Mouse (Mus musculus): ENCODE results near the gene Zkscan14.

Zkscan14 gene

DNA sequence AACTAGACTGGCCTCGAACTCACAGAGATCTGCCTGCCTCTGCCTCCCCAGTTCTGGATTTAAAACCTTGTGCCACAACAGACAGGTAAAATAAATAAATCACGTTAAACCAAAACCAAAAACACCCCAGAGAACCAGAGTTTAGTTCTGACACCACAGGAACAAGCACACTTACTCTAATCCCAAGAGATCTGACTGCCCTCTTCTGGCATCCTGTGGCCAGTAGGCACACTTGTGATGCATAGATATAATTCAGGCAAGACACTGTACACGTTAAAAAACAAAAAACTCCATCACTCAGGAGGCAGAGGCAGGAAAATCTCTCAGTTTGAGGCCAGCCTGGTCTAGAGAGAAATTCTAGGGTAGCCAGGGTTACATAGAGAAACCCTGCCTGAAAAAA lies 778 bp upstream of the Zkscan14 start:
- no peak for DNase-seq (ENCODE audit: low spot score in 2 of 2)

DNA sequence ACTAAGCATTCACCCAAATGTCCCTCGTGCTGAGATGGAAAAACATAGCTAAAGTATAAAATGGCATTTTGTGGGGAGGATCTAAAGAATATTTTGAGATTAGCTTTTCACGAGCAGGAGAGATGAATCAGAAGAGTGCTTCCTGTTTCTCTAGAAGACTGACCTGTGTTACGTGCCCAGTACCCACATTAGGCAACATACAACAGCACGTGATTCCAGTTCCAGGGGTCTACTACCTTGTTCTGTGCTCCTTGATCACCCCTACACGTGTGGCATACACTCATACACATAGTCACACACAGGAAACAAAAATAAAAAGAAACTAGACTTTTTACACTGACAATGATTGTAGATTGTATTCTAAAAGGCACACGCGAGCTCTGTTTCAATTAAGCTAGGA lies 1.3 kb downstream of the Zkscan14 start:
- DNase-seq (ENCODE audit: low spot score in 2 of 2) = no peak

DNA sequence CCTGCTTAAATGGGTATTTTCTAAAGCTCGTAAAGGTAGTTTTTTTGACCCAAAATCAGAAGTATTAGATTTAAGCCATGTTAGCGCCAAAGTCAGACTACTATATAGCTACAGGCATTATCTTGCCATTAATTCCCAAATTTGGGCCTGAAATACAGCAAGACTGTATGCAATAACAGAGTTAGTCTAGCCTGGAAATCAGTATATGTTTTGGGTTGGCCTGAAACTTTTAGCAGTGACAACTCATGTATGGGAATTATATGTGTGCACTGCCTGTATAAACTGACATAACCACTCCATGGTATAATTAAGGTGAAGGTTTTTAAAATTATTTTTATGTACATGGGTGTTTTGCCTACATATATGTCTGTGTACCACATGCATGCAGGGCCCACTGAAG lies 9.7 kb downstream of the Zkscan14 start, which contains the start of gene Atp5j2:
Gene Atp5j2 (minus strand): TSS at position 101 of the 400 bp plus-strand sequence.
- DNase-seq (ENCODE audit: low spot score in 2 of 2) = no peak

DNA sequence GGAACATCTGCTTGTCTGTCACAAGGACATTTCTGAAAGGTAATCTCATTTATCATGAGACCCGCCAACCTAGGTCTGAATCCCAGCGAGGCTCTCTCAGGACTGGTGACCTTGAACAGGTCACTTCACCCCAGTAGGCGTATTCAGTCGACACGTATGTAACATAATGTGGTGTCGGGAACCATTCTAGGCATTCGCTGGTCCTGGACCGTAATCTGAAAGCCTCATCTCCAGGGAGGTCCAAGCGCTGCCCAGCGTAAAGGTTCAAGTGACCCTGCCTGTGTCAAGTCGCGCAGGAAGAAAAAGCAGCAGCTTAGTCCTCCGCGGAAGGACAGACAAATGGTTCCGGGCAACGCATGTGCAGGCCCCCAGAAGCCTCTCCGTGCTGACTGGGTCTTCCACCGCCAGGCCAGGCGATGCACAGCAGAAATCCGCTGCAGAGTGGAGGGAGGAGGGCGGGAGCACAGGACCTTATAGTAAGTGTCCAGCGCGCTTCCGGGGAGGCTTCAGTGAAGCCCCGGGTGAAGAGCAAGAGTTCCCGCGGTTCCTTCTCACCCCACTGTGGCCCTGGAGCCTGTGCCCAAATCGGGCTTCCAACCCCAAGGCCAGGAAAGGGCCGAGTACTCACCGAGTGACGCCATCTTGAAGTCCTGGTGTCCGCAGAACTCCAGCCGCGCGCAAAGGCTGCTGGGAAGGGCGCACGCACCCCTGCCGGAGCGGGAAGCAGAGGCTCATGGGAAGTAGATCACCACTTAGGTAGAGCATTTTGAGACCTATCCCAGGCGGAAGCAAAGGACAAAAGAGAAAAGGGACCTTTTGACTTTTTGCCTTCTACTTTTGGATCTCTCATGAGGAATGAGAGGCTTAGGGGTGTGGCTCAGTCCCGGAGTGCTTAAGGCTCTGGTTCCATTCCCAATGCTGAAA lies 10.5 kb downstream of the Zkscan14 start:
- DNase-seq (ENCODE audit: low spot score in 2 of 2) = peak; percentile 84 to 86

DNA sequence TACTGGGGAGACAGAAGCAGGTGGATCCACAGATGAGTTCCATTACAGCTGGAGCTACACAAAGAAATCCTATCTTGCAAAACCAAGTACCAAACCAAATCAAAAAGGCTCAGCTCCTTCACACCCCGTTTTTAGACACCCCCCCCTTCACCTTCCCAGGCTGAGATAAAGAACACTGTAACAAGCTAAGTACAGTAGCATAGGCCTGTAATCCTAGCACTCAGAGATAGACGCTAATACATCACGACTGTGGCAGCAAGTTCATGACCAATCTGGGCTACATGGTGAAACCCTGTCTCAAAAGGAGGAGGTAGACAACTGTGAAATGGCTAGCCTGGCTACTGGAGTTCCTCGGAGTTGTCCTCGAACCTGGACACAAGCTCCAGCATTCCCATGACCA lies 11.3 kb downstream of the Zkscan14 start:
- DNase-seq (ENCODE audit: low spot score in 2 of 2) = no peak

DNA sequence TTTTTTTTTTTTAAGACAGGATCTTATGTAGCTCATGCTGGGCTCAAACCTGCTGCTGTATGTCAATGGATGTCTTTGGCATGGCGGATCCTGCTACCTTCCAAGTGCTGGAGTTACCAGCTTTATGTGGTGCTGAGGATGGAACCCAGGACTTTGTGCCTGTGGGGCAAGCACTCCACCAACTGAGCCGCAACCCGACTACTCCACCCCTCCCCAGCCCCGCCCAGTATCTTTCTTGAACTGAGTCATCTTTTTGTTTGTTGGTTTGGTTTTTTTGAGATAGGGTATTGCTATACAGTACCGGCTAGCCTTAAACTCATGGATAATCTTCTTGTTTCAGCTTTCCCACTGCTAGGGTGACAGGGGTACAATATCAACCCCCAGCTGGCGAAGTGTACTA lies 12.3 kb downstream of the Zkscan14 start:
- no peak for DNase-seq (ENCODE audit: low spot score in 2 of 2)

DNA sequence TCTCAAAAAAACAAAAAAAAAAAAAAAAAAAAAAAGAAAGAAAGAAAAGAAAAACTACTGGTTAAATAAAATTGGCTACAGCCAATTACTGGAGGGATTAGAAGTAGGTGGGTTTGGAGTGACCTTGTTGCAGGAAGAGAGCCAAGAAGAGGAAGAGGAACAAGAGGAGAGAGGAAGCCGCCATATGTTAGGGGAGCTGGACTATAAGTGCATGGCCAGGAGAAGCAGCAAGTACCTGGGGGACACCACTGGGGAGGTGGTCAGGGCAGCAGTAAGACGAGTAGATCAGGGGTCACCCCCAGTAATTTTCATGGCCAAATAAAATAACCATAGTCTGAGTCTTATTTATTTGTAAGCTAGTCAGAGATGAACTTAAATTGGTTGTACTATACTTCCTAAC lies 16.4 kb downstream of the Zkscan14 start:
- DNase-seq (ENCODE audit: low spot score in 2 of 2) = no peak

DNA sequence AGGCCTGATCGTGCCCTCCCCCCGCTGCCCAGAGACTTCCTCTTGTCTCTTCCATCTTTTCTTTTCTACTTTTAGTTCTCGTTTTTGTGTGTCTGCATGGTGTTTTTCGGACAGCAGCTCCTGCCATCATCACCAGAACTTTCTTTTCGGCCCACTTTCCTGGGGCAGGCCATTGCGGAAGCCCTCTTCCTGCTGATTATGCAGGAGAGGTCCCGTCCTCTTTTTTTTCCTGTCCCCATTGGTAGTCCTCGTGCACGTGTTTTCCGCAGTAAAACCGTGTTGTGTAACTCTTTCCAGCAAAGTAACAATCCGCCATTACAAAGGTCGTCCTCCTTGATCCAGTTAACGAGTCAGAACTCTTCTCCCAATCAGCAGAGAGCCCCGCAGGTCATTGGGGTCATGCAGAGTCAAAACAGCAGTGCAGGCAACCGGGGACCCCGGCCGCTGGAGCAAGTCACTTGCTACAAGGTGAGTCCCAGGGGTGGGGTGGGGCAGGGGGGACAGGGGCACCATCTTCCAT lies 23.1 kb downstream of the Zkscan14 start:
- DNase-seq (ENCODE audit: low spot score in 2 of 2) = no peak

DNA sequence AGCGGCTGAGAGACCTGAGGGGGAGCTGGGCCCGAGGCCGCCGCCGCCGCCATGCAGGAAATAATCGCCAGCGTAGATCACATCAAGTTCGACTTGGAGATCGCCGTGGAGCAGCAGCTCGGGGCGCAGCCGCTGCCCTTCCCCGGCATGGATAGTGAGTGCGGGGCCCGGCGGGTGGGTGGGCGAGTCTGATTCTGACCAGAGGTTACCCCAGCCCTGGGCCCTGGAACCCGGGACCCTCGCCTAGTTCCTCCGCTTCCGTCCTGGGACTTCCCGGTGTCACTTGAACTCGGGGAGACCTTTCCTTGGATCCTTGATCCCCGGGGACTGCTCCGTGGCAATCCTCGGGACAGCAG lies 34.4 kb downstream of the Zkscan14 start:
- no peak for DNase-seq (ENCODE audit: low spot score in 2 of 2)

DNA sequence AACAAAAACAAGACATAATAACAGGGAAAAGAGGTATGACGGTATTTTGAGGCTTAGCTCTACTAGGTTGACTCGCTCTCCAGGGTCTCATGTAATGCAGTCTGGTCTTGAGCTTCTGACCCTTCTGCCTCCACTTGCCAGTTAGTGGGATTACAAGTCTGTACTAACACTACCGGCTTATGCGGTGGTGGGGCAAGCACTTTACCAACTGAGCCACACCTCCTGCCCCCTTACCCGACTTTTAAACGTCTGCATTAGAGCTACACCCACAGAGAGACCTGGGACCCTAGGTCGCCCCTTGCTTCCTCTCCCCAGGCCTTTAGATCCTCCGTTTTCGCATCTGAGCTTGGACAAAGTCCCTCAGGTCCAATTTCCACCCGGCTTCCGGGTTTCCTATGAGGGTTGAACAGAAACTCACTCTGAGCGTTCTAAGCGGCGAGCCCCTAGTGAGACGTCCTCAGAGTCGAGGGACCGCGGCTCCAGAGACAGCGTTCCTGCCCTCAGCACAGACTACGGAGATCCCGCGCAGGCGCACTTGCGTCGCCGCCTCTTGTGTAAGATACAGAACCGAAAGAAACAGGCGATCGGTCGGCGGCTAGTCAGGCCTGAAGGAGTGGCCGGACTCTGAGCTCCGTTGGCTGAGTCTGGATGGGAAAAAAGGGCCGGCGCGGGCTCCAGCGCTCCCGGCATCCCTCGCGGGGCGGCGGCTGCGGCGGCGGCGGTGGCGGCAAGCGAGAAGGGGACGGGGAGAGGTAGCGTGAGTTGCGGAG lies 34.9 kb downstream of the Zkscan14 start, which contains the start of the genes Ptcd1 and Cpsf4:
Gene Ptcd1 (minus strand): TSS at position 573 of the 770 bp plus-strand sequence.
Gene Cpsf4 (plus strand): TSS at position 678 of the 770 bp plus-strand sequence.
- DNase-seq (ENCODE audit: low spot score in 2 of 2) = peak; percentile 97

DNA sequence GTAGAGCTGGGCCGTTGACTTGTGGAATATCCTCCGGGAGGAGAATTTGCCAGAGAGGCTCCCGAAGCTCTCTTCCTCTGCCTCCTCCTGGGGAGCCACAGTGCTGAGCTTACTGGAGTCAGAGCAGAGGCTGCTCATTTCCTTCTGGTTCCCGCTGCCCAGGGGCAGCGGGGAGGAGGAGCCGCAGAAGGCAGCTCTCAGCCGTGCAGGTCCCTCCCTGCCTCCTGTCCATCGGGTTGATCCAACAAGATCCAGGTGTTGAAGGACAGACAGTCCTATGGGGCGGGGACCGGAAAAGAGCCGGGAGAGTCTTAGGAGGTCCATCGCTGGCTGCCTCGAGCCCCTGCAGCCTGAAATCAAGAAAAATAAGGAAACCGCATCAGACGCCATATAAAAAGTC lies 36.5 kb downstream of the Zkscan14 start:
- no peak for DNase-seq (ENCODE audit: low spot score in 2 of 2)

DNA sequence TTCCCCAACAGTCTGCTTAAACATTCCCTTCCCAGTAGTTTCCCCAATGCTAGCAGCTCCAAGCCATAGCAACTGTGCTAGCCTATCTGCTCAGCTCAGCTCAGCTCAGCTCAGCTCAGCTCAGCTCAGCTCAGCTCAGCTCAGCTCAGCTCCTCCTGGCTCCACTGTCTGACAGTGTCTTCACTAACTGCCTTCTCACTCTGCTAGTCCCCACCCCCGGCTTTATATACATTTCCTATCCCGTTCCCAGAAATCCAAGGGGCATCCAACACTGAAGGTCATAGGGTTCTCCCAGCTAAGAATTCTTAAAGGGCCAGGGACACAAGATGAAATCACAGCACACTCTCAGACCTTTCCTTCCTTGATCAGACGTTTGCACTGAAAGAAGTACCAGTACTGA lies 37.0 kb downstream of the Zkscan14 start:
- no peak for DNase-seq (ENCODE audit: low spot score in 2 of 2)

DNA sequence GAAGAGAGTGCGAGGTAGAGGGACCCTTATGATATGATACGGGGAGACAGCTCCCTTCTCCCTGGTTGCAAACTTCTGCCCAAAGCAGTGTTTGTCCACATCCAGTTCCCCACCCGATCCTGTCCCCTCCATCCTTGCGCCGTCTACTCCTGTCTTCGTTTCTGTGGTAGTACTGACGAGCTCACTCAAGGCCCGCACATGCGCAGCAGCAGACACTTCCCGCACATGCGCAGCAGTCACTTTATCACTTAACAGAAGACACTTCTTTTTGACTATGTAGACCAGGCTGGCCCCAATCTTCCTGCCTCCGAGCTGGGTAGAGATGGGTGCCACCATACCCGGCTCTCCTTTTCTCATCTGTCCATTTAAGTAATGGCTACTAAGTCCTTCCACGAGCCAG lies 40.3 kb downstream of the Zkscan14 start:
- no peak for DNase-seq (ENCODE audit: low spot score in 2 of 2)

DNA sequence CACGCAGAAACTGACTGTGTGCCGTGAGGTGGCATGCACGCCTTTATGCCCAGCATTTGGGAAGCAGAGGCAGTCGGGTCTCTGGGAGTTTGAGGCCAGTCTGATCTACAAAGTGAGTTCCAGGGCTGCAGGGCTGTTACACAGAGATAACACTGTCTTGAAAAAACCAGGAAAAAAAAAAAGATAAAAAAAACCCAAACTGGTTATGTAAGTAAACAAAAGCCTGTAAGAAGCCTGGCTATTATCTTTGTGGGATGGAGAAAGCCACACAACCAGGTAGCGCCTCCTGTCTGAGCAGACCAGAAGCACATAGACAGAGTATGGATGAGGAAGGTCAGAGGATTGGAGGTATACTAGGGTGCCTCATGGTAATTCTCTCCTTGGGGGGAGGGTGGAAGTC lies 49.0 kb downstream of the Zkscan14 start:
- DNase-seq (ENCODE audit: low spot score in 2 of 2) = no peak

DNA sequence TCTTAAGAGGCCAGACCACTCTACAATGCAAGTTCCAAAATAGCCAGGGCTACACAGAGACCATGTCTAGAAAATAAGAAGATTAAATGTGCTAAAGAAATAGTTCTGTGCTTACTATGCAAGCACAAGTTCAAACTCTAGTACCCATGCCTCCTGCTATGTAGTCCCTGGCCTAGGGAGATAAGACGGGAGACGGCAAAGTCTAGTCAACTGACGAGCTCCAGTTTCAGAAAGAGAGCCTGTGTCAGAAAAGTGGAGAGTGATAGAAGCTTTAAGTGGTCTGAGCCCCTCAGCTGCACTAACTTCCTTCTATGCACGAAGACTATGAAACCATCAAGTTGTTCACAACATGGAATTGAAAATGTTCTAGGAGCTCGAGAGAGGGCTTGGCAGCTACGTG lies 52.4 kb downstream of the Zkscan14 start:
- no peak for DNase-seq (ENCODE audit: low spot score in 2 of 2)

DNA sequence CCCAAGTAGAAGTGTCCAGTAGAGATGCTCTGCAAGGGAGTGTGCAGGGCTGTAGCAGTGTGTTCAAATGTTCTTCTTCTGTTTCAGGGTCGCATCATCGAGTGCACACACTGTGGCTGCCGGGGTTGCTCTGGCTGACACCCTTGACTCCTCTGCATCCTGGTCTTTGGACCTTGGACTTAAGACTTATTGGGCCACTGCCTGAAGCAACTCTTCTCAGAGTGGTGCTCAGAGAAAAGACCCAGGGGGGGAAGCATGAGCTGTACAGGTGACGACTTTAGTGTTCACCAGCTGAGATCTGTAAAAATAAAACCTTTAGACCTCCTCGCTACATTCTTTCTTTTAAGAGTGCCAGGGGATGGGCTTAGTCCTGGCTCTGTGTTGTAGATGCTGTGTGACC lies 53.9 kb downstream of the Zkscan14 start:
- DNase-seq (ENCODE audit: low spot score in 2 of 2) = no peak
